Mouse (Mus musculus): Measurements from ENCODE around the gene Cabp1. TPM values are rescaled to one million over a fixed set of nuclear protein-coding genes. Genes with fewer than 3 reads are reported as not detected.

The Cabp1 gene
- 1.5 and 2.3 TPM in 2 replicates for polyA plus RNA-seq (2015; fragmentation: Nextera tagmentation; extraction: Ambion mirVana)

- H3K4me1 ChIP-seq (replicated peaks), result peaks cover 25% of the 10 kb centered on the region
- ATAC-seq, result peak; percentile 78
- WGBS, result under 1% methylated on average over 110 of the region's 116 CpGs
Measured at GRCm38 (mm10) chr5:115193669-115194625, at the start of gene Cabp1. Gene Cabp1 (minus strand): TSS chr5:115194381.

GRCm38 (mm10) chr5:115240191-115240590, 46.0 kb upstream of the Cabp1 start:
- no peak overlapping the region for H3K4me2 ChIP-seq (replicated peaks)
- H3K27ac ChIP-seq, result no peak overlapping the region
- no peak for ATAC-seq
- no peak overlapping the region for H3K9ac ChIP-seq
- no peak overlapping the region for H3K4me3 ChIP-seq (replicated peaks)
- H3K4me1 ChIP-seq (replicated peaks), result peaks cover 11% of the 10 kb centered on the region
- no peaks in the 10 kb centered on the region for H3K27me3 ChIP-seq (replicated peaks)
- H3K36me3 ChIP-seq, result peaks cover 42% of the 10 kb centered on the region
- 88% methylated on average over 11 of the region's 11 CpGs for WGBS
- H3K9me3 ChIP-seq, result no peaks in the 10 kb centered on the region

More at GRCm38 (mm10) chr5:115193669-115194625, at the start of gene Cabp1:
- peak within 1 kb of the TSS; percentile 100 for H3K4me2 ChIP-seq (replicated peaks)
- H3K27ac ChIP-seq, result no peak within 1 kb of the TSS
- peak within 1 kb of the TSS; percentile 46 for H3K9ac ChIP-seq
- H3K9me3 ChIP-seq, result no peaks in the 10 kb centered on the region
- H3K4me3 ChIP-seq (replicated peaks), result peak within 1 kb of the TSS; percentile 61
- H3K36me3 ChIP-seq, result no peaks in the 10 kb centered on the region
- peaks cover 59% of the 10 kb centered on the region for H3K27me3 ChIP-seq (replicated peaks)

- Histone ChIP-seq H3K4me2 (replicated peaks) (peak overlapping the region; percentile 84), H3K27ac (no peak overlapping the region), H3K27me3 (replicated peaks) (no peaks in the 10 kb centered on the region), H3K4me1 (replicated peaks) (peaks cover 14% of the 10 kb centered on the region), H3K9ac (0 out of 2 replicates have a peak overlapping the region, but pooled peaks have one; percentile 5), H3K9me3 (no peaks in the 10 kb centered on the region), H3K36me3 (peaks cover 29% of the 10 kb centered on the region), H3K4me3 (replicated peaks) (peak overlapping the region; percentile 94)
- 9% methylated on average over 11 of the region's 11 CpGs for WGBS
- no peak for ATAC-seq
Measured at GRCm38 (mm10) chr5:115238729-115239195, 44.6 kb upstream of the Cabp1 start.

- peaks cover 14% of the 10 kb centered on the region for H3K4me1 ChIP-seq (replicated peaks)
- peak; percentile 91 for ATAC-seq
- no peaks in the 10 kb centered on the region for H3K27me3 ChIP-seq (replicated peaks)
- WGBS, result under 1% methylated on average over 88 of the region's 88 CpGs
- peaks cover 22% of the 10 kb centered on the region for H3K36me3 ChIP-seq
- H3K9ac ChIP-seq, result peak overlapping the region; percentile 85
- H3K27ac ChIP-seq, result peak overlapping the region; percentile 42; the same call in 1 of the 2 replicates
- H3K4me3 ChIP-seq (replicated peaks), result peak overlapping the region; percentile 94
- peak overlapping the region; percentile 84 for H3K4me2 ChIP-seq (replicated peaks)
- no peaks in the 10 kb centered on the region for H3K9me3 ChIP-seq
Measured at GRCm38 (mm10) chr5:115237803-115238728, 43.9 kb upstream of the Cabp1 start.

- WGBS, result 2% methylated on average over 21 of the region's 21 CpGs
- peak; percentile 71 for ATAC-seq
- Histone ChIP-seq H3K4me2 (replicated peaks) (peak within 1 kb of the TSS; percentile 92), H3K4me3 (replicated peaks) (peak within 1 kb of the TSS; percentile 59), H3K9me3 (no peaks in the 10 kb centered on the region), H3K27me3 (replicated peaks) (no peaks in the 10 kb centered on the region), H3K4me1 (replicated peaks) (peaks cover 14% of the 10 kb centered on the region), H3K27ac (no peak within 1 kb of the TSS), H3K36me3 (peaks cover 9% of the 10 kb centered on the region; the same call in 1 of the 2 replicates), H3K9ac (peak within 1 kb of the TSS; percentile 64)
Measured at GRCm38 (mm10) chr5:115235786-115236263, 41.6 kb upstream of the Cabp1 start, which contains the start of gene Pop5. Gene Pop5 (plus strand): TSS chr5:115235836.

GRCm38 (mm10) chr5:115235323-115235771, 41.2 kb upstream of the Cabp1 start:
- no peaks in the 10 kb centered on the region for H3K27me3 ChIP-seq (replicated peaks)
- H3K4me2 ChIP-seq (replicated peaks), result peak overlapping the region; percentile 92
- no peak overlapping the region for H3K27ac ChIP-seq
- ATAC-seq, result peak; percentile 40
- under 1% methylated on average over 44 of the region's 45 CpGs for WGBS
- peaks cover 6% of the 10 kb centered on the region; the same call in 1 of the 2 replicates for H3K36me3 ChIP-seq
- H3K9ac ChIP-seq, result peak overlapping the region; percentile 64
- H3K4me3 ChIP-seq (replicated peaks), result peak overlapping the region; percentile 59
- peaks cover 14% of the 10 kb centered on the region for H3K4me1 ChIP-seq (replicated peaks)
- no peaks in the 10 kb centered on the region for H3K9me3 ChIP-seq

DNA sequence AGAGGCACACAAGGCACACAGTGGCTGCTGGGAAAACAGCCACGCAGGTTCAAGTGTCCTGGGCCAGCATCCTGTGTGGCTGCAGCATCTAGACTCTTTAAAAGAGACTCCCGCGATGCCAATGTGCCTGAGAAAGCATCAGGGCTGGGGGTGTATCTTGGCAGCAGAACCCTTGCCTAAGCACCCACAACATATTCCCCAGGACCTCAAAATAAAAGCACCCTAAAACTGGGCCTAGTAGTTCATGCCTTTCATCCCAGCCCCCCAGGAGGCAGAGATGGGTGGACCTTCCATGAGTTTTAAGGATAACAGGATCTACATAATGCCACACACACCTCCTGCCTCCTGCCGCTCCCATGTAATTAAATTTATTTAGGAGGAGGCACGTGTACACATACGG, 40.3 kb upstream of the Cabp1 start:
- Histone ChIP-seq H3K27ac (no peak overlapping the region), H3K4me1 (replicated peaks) (peaks cover 14% of the 10 kb centered on the region), H3K27me3 (replicated peaks) (no peaks in the 10 kb centered on the region), H3K4me3 (replicated peaks) (no peak overlapping the region), H3K4me2 (replicated peaks) (0 out of 2 replicates have a peak overlapping the region, but pooled peaks have one; percentile 92), H3K36me3 (no peaks in the 10 kb centered on the region), H3K9me3 (no peaks in the 10 kb centered on the region), H3K9ac (no peak overlapping the region)
- 74% methylated on average over 6 of the region's 6 CpGs for WGBS
- ATAC-seq, result no peak

DNA sequence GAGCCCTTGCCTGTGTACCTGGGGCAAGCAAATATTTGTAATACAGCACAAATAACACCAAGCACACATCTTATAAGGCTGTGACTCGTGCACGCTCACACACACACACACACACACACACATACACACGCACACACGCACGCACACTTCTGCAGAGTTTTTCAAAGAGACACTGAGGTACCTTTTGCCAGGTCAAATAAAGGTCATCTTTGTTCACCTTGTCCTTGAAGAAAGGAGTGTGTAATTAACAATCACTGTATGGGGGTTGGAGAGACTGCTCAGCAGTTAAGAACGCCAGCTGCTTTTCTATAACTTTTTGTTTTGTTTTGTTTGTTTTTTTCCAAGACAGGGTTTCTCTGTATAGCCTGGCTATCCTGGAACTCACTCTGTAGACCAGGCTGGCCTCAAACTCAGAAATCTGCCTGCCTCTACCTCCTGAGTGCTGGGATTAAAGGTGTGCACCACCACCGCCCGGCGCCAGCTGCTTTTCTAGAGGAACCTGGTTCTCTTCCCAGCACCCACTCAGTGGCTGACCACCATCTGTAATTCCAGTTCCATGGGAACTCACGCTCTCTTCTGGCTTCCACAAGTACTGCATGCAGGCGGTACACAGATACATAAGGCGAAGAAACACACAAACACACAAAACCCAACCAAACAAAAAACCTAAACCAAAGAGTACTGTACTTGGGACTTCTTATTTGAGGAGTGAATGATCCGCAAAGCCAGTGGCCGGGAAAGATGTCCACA, 39.0 kb upstream of the Cabp1 start:
- Histone ChIP-seq H3K4me1 (replicated peaks) (peaks cover 7% of the 10 kb centered on the region), H3K27me3 (replicated peaks) (no peaks in the 10 kb centered on the region), H3K4me3 (replicated peaks) (no peak overlapping the region), H3K4me2 (replicated peaks) (no peak overlapping the region), H3K9ac (no peak overlapping the region), H3K27ac (no peak overlapping the region), H3K36me3 (no peaks in the 10 kb centered on the region), H3K9me3 (no peaks in the 10 kb centered on the region)
- 90% methylated on average over 14 of the region's 14 CpGs for WGBS
- no peak for ATAC-seq

DNA sequence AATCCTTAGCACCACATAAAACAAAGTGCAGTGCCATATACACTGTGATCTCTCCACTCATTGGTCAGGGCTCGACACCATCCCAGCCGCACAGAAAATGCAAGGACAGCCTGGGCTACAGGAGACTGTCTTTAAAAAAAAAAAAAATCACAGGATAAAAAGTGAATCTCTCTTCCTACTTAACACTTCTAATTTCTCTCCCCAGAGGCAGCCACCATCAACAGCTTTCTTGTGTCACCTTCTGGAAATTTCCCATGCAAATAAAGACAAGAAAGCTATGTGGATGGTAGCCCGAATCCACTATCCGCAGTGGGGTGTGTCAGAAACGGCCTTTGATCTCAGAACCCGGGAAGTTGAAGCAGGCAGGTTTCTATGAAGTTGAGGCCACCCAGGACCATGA, 38.3 kb upstream of the Cabp1 start:
- Histone ChIP-seq H3K4me2 (replicated peaks) (no peak overlapping the region), H3K27ac (no peak overlapping the region), H3K9me3 (no peaks in the 10 kb centered on the region), H3K4me1 (replicated peaks) (peaks cover 7% of the 10 kb centered on the region), H3K9ac (no peak overlapping the region), H3K36me3 (no peaks in the 10 kb centered on the region), H3K4me3 (replicated peaks) (no peak overlapping the region), H3K27me3 (replicated peaks) (no peaks in the 10 kb centered on the region)
- no peak for ATAC-seq
- WGBS, result 55% methylated on average over 6 of the region's 6 CpGs

- H3K9me3 ChIP-seq, result no peaks in the 10 kb centered on the region
- WGBS, result 40% methylated on average over 16 of the region's 16 CpGs
- no peak overlapping the region for H3K9ac ChIP-seq
- H3K27me3 ChIP-seq (replicated peaks), result no peaks in the 10 kb centered on the region
- H3K27ac ChIP-seq, result no peak overlapping the region
- no peak overlapping the region for H3K4me2 ChIP-seq (replicated peaks)
- no peaks in the 10 kb centered on the region for H3K36me3 ChIP-seq
- H3K4me3 ChIP-seq (replicated peaks), result no peak overlapping the region
- peaks cover 7% of the 10 kb centered on the region for H3K4me1 ChIP-seq (replicated peaks)
- ATAC-seq, result no peak
Measured at GRCm38 (mm10) chr5:115231552-115232120, 37.5 kb upstream of the Cabp1 start.

Measured in intestine, embryonic 15.5 days (tissue).